Mouse (Mus musculus): Measurements from ENCODE around the gene Nosip.

Nosip gene

GRCm38 (mm10) chr7:45058607-45059571, 3.3 kb upstream of the Nosip start:
- DNase-seq (ENCODE audit: low read depth, low spot score) = no peak

- DNase-seq (ENCODE audit: low read depth, low spot score) = no peak
These were observed 1.6 kb upstream of the Nosip start for GRCm38 (mm10) chr7:45060632-45061122.

- peak; percentile 33 for DNase-seq (ENCODE audit: low read depth, low spot score)
These were observed 625 bp upstream of the Nosip start for GRCm38 (mm10) chr7:45061532-45062075.

- DNase-seq (ENCODE audit: low read depth, low spot score) = no peak
These were observed 5.2 kb downstream of the Nosip start for GRCm38 (mm10) chr7:45067190-45067999.

GRCm38 (mm10) chr7:45068000-45068318, 5.7 kb downstream of the Nosip start:
- peak; percentile 74 for DNase-seq (ENCODE audit: low read depth, low spot score)

GRCm38 (mm10) chr7:45069671-45070070, 7.4 kb downstream of the Nosip start:
- DNase-seq (ENCODE audit: low read depth, low spot score) = no peak

- peak; percentile 62 for DNase-seq (ENCODE audit: low read depth, low spot score)
These were observed 10.0 kb downstream of the Nosip start for GRCm38 (mm10) chr7:45072230-45072629.

GRCm38 (mm10) chr7:45073171-45073707, 11.0 kb downstream of the Nosip start:
- DNase-seq (ENCODE audit: low read depth, low spot score) = no peak

GRCm38 (mm10) chr7:45073949-45074348, 11.7 kb downstream of the Nosip start:
- DNase-seq (ENCODE audit: low read depth, low spot score) = no peak

- peak; percentile 65 for DNase-seq (ENCODE audit: low read depth, low spot score)
These were observed 13.2 kb downstream of the Nosip start for GRCm38 (mm10) chr7:45075405-45075804.

GRCm38 (mm10) chr7:45076501-45076900, 14.3 kb downstream of the Nosip start:
- no peak for DNase-seq (ENCODE audit: low read depth, low spot score)

- no peak for DNase-seq (ENCODE audit: low read depth, low spot score)
These were observed 15.1 kb downstream of the Nosip start for GRCm38 (mm10) chr7:45077322-45077721.

- DNase-seq (ENCODE audit: low read depth, low spot score) = no peak
These were observed 15.6 kb downstream of the Nosip start for GRCm38 (mm10) chr7:45077829-45078228.

- peak; percentile 79 for DNase-seq (ENCODE audit: low read depth, low spot score)
These were observed 16.3 kb downstream of the Nosip start for GRCm38 (mm10) chr7:45078513-45078912.

GRCm38 (mm10) chr7:45079856-45080255, 17.6 kb downstream of the Nosip start:
- DNase-seq (ENCODE audit: low read depth, low spot score) = peak; percentile 88

- peak; percentile 58 for DNase-seq (ENCODE audit: low read depth, low spot score)
These were observed 18.8 kb downstream of the Nosip start for GRCm38 (mm10) chr7:45081016-45081415.

- no peak for DNase-seq (ENCODE audit: low read depth, low spot score)
These were observed 20.4 kb downstream of the Nosip start for GRCm38 (mm10) chr7:45082401-45083299.

GRCm38 (mm10) chr7:45083300-45083890, 21.2 kb downstream of the Nosip start:
- DNase-seq (ENCODE audit: low read depth, low spot score) = no peak

GRCm38 (mm10) chr7:45086084-45086483, 23.9 kb downstream of the Nosip start:
- DNase-seq (ENCODE audit: low read depth, low spot score) = peak; percentile 27

- DNase-seq (ENCODE audit: low read depth, low spot score) = no peak
These were observed 26.4 kb downstream of the Nosip start for GRCm38 (mm10) chr7:45088597-45088996.
